ENCODE assay signal across 25 mouse cellular contexts in the genomic region with DNA sequence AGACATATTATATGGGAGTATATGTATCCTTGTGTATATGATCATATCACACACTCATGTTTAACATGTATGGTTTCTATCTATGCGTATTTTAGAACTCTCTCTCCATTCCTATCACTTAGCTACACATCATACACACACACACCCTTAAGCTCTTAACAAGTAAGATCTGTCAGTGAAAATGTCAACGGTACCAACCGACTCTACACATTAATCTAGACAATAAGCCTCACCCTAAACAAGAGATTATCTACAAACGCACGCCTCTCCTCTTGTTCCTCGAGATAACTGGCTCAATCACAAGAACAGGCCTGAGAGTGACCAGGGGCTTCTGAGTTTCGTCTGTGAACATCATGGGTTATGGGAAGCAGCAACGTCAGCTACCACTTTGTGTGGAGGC.
A peak's percentile ranks its signal among the peaks of the same experiment; 100 is the strongest.
DNase-seq lines count a peak whose midpoint lies in the region; ATAC-seq and TF ChIP-seq lines count a peak whose summit lies in the region.
"Had no signal": no experiment of that assay in that cellular context is flagged by ENCODE, and none has a peak within 500 bp of the region (broad histone marks: within the 10 kb centered on the region; RNA-seq: fewer than 3 reads in every experiment).

No protein-coding gene starts in this region.

- intact Hi-C loops in heart, adult 2 months (cut with DNase I): loop anchor here (2.0 kb wide), 1 partner anchor 80 kb away; no protein-coding TSS in a partner anchor

- WGBS in heart, embryonic 10.5 days: 14% methylated on average over 8 of the region's 8 CpGs
- WGBS in heart, adult 2 months: 67% methylated on average over 8 of the region's 8 CpGs
- 54% methylated on average over 8 of the region's 8 CpGs for WGBS in stomach, embryonic 15.5 days
- WGBS in stomach, postnatal 0 days: 42% methylated on average over 8 of the region's 8 CpGs
- 12% methylated on average over 8 of the region's 8 CpGs for WGBS in liver, embryonic 12.5 days (ENCODE audit: insufficient replicate concordance)

- H3K4me2 ChIP-seq in stomach, embryonic 15.5 days: no peak overlapping the region
- no peak overlapping the region for H3K4me2 ChIP-seq in stomach, postnatal 0 days (replicated peaks; ENCODE audit: low read depth)
- peak overlapping the region; percentile 45 for H3K4me2 ChIP-seq in liver, embryonic 12.5 days
- H3K4me2 ChIP-seq: embryonic facial prominence, embryonic 15.5 days; hindbrain, embryonic 13.5 days; midbrain, embryonic 13.5 days; neural tube, embryonic 15.5 days had no signal

- H3K27me3 ChIP-seq in heart, embryonic 10.5 days (ENCODE audit: insufficient read depth, poor library complexity, severe bottlenecking): no peaks in the 10 kb centered on the region
- H3K27me3 ChIP-seq in heart, adult 2 months (ENCODE audit: control insufficient read depth, insufficient read depth, low read length): no peaks in the 10 kb centered on the region
- no peaks in the 10 kb centered on the region for H3K27me3 ChIP-seq in stomach, embryonic 15.5 days (replicated peaks)
- no peaks in the 10 kb centered on the region for H3K27me3 ChIP-seq in stomach, postnatal 0 days (ENCODE audit: control insufficient read depth, insufficient read depth, low read length)
- no peaks in the 10 kb centered on the region for H3K27me3 ChIP-seq in liver, embryonic 12.5 days (replicated peaks)
- H3K27me3 ChIP-seq: embryonic facial prominence, embryonic 15.5 days; hindbrain, embryonic 13.5 days; intestine, embryonic 15.5 days; midbrain, embryonic 13.5 days; neural tube, embryonic 15.5 days had no signal

- peaks cover 50% of the 10 kb centered on the region for H3K4me1 ChIP-seq in heart, embryonic 10.5 days
- peaks cover 6% of the 10 kb centered on the region for H3K4me1 ChIP-seq in heart, adult 2 months (ENCODE audit: control insufficient read depth, insufficient read depth, low read length)
- peaks cover 8% of the 10 kb centered on the region; the same call in 1 of the 2 replicates for H3K4me1 ChIP-seq in stomach, embryonic 15.5 days
- H3K4me1 ChIP-seq in stomach, postnatal 0 days (replicated peaks; ENCODE audit: control insufficient read depth, insufficient read depth): peaks cover 4% of the 10 kb centered on the region
- H3K4me1 ChIP-seq in liver, embryonic 12.5 days: peaks cover 53% of the 10 kb centered on the region

- H3K9me3 ChIP-seq in heart, embryonic 10.5 days: no peaks in the 10 kb centered on the region
- no peaks in the 10 kb centered on the region for H3K9me3 ChIP-seq in stomach, embryonic 15.5 days
- H3K9me3 ChIP-seq in stomach, postnatal 0 days (ENCODE audit: control insufficient read depth, low read length): no peaks in the 10 kb centered on the region
- no peaks in the 10 kb centered on the region for H3K9me3 ChIP-seq in liver, embryonic 12.5 days (replicated peaks)
- H3K9me3 ChIP-seq: embryonic facial prominence, embryonic 15.5 days; hindbrain, embryonic 13.5 days; intestine, embryonic 15.5 days; midbrain, embryonic 13.5 days; neural tube, embryonic 15.5 days had no signal

- no peak for DNase-seq in heart, embryonic 10.5 days (ENCODE audit: low spot score)
- DNase-seq in heart, adult 2 months: no peak
- DNase-seq in stomach, postnatal 0 days (ENCODE audit: low spot score): no peak
- no peak for DNase-seq in spleen, adult 12 weeks (ENCODE audit: low spot score)
- no peak for DNase-seq in ovary, postnatal 14 days (ENCODE audit: low spot score)
- DNase-seq: adrenal gland, postnatal 36 days; cerebellum, adult 2 months; gastrocnemius, adult 2 months; heart, postnatal 10 days; kidney, adult 9 months; kidney, postnatal 25 days; lung, embryonic 14.5 days; lung, postnatal 36 days; right cerebral cortex, postnatal 14 days; thymus, adult 2 months had no signal

- no peaks in the 10 kb centered on the region for H3K79me2 ChIP-seq in heart, adult 2 months (replicated peaks; ENCODE audit: control insufficient read depth, insufficient read depth, low read length)

- no peak for TF ChIP-seq EP300 in heart, adult 2 months (IDR thresholded peaks at IDR 0.05; ENCODE audit: insufficient read depth, low read depth, low read length)
- TF ChIP-seq EP300 in stomach, postnatal 0 days (optimal IDR thresholded peaks at IDR 0.05): no peak

- no peak overlapping the region for H3K9ac ChIP-seq in heart, adult 2 months (ENCODE audit: low read depth, low read length)
- H3K9ac ChIP-seq in stomach, embryonic 15.5 days: no peak overlapping the region
- no peak overlapping the region for H3K9ac ChIP-seq in stomach, postnatal 0 days (ENCODE audit: low read length)
- peak overlapping the region; percentile 19; the same call in 1 of the 2 replicates for H3K9ac ChIP-seq in liver, embryonic 12.5 days
- H3K9ac ChIP-seq: embryonic facial prominence, embryonic 15.5 days; hindbrain, embryonic 13.5 days; intestine, embryonic 15.5 days; lung, embryonic 14.5 days; midbrain, embryonic 13.5 days; neural tube, embryonic 15.5 days had no signal

- ATAC-seq in stomach, embryonic 15.5 days (ENCODE audit: insufficient read depth, low FRiP score, low read depth): peak; percentile 25; the same call in 1 of the 2 replicates
- ATAC-seq in stomach, postnatal 0 days (ENCODE audit: low FRiP score, low TSS enrichment): no peak
- ATAC-seq in liver, embryonic 12.5 days: peak; percentile 87
- ATAC-seq in megakaryocyte-erythroid progenitor cell, adult 5-6 weeks (replicated peaks; ENCODE audit: low FRiP score, low TSS enrichment, poor library complexity, severe bottlenecking): peak; percentile 83
- ATAC-seq: CD4-positive, CD25-positive, alpha-beta regulatory T cell, adult 4 months; intestine, embryonic 15.5 days; midbrain, embryonic 13.5 days had no signal

- H3K27ac ChIP-seq in heart, embryonic 10.5 days: peak overlapping the region; percentile 85
- no peak overlapping the region for H3K27ac ChIP-seq in heart, adult 2 months
- H3K27ac ChIP-seq in stomach, embryonic 15.5 days: no peak overlapping the region
- H3K27ac ChIP-seq in stomach, postnatal 0 days (replicated peaks): no peak overlapping the region
- H3K27ac ChIP-seq in liver, embryonic 12.5 days: peak overlapping the region; percentile 89
- H3K27ac ChIP-seq: embryonic facial prominence, embryonic 15.5 days; intestine, embryonic 15.5 days; midbrain, embryonic 13.5 days; neural tube, embryonic 15.5 days had no signal

- no peak overlapping the region for H3K4me3 ChIP-seq in heart, embryonic 10.5 days
- H3K4me3 ChIP-seq in heart, adult 2 months: no peak overlapping the region
- H3K4me3 ChIP-seq in stomach, embryonic 15.5 days (replicated peaks): no peak overlapping the region
- H3K4me3 ChIP-seq in stomach, postnatal 0 days (ENCODE audit: low read depth, low read length): no peak overlapping the region
- no peak overlapping the region for H3K4me3 ChIP-seq in liver, embryonic 12.5 days
- H3K4me3 ChIP-seq: embryonic facial prominence, embryonic 15.5 days; gastrocnemius, adult 2 months; hindbrain, embryonic 13.5 days; intestine, embryonic 15.5 days; midbrain, embryonic 13.5 days; myocyte; neural tube, embryonic 15.5 days had no signal

- no peaks in the 10 kb centered on the region for H3K36me3 ChIP-seq in heart, embryonic 10.5 days
- peaks cover 4% of the 10 kb centered on the region; the same call in 1 of the 2 replicates for H3K36me3 ChIP-seq in heart, adult 2 months (ENCODE audit: control insufficient read depth, insufficient read depth, low read length)
- no peaks in the 10 kb centered on the region for H3K36me3 ChIP-seq in stomach, embryonic 15.5 days
- H3K36me3 ChIP-seq in stomach, postnatal 0 days (ENCODE audit: control insufficient read depth, insufficient read depth, low read length): no peaks in the 10 kb centered on the region
- H3K36me3 ChIP-seq in liver, embryonic 12.5 days: no peaks in the 10 kb centered on the region
- H3K36me3 ChIP-seq: embryonic facial prominence, embryonic 15.5 days; hindbrain, embryonic 13.5 days; intestine, embryonic 15.5 days; midbrain, embryonic 13.5 days; neural tube, embryonic 15.5 days had no signal

- TF ChIP-seq CTCF in heart, adult 2 months (IDR thresholded peaks at IDR 0.05): no peak
- TF ChIP-seq CTCF in stomach, postnatal 0 days (IDR thresholded peaks at IDR 0.05; ENCODE audit: low read depth): no peak

- no peak for TF ChIP-seq POLR2A in heart, adult 2 months (IDR thresholded peaks at IDR 0.05; ENCODE audit: insufficient read depth, low read depth, low read length)

Comparison
In these comparisons a context has a peak if more than half of its experiments do, and no peak if none do; other contexts are left out.
1. H3K27ac ChIP-seq: peak in heart, embryonic 10.5 days (single experiment) and liver, embryonic 12.5 days (single experiment); none in heart, adult 2 months (single experiment), stomach, embryonic 15.5 days (single experiment) and stomach, postnatal 0 days (single experiment).